Mouse (Mus musculus): ENCODE data around the gene Smim24.

Gene Smim24

DNA sequence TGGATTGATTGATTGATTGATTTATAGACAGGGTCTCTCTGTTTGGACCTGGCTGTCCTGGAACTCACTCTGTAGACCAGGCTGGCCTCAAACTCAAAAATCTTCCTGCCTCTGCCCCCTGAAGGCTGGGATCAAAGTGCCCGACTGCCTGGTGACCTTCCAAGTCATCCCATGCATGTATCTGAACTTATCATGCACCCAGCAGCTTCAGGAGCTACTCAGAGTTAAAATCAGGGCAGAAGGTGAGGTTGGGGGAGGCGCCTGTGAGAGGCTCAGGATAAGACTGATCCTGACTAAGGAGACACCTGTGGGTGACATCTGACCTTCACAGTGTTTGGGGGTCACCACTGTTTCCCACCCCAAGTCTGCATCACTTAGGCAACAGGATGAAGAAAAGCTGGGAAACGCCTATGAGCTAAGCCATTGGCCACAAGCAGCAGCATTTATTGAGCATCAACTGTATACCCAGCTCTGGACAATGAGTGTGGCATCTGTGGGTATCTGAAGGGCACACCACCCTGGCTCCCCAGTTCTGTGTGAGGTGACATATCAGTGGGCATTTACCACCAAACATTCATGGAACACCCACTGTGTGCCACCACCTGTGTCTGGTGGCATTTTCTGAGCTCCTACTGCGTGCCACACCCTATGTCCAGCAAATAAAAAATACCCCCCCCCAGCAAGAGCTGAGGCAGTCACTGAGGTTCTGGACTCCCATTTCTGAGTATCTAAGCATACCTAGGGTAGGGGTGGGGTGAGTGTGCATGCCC is 30.8 kb downstream of the Smim24 start:
- DNase-seq: peak; percentile 2

DNA sequence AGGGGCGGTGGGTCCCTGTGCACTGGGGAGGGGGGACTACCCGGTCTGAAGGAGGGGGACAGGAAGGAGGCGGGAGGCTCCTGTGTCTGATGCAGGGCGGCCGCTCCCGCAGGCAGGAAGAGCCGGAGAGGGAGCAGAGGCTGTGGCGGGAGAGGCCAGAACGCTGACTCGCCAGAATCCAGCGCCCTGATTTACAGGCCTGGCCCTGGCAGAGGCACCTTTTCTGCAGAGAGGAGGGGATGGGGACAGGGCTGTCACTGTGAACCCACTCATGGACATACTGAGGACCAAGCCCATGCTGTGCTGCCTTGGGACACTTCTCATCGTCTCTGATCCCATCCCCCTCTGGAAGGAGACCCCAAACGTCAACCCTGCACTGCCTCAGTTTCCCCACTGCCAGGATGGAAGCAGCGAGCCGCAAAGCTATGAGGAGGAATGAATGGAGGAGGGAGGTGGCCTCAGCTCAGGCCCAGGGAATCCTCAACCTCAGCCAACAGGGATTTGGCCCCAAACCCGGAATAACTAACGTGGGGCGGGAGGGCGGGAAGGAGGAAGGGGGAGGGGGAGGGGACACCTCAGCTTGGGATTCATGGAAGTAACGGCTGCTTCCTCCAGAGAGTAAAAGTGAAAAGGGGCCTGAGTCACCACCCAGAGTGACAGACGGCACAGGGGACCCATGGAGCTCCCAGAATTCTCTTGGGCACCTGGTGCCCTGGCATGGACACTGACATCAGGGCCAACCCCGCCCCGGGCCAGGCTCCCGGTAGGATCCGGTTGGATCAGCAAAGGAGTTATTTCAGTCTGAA is 31.6 kb downstream of the Smim24 start:
- peak; percentile 84 for DNase-seq

DNA sequence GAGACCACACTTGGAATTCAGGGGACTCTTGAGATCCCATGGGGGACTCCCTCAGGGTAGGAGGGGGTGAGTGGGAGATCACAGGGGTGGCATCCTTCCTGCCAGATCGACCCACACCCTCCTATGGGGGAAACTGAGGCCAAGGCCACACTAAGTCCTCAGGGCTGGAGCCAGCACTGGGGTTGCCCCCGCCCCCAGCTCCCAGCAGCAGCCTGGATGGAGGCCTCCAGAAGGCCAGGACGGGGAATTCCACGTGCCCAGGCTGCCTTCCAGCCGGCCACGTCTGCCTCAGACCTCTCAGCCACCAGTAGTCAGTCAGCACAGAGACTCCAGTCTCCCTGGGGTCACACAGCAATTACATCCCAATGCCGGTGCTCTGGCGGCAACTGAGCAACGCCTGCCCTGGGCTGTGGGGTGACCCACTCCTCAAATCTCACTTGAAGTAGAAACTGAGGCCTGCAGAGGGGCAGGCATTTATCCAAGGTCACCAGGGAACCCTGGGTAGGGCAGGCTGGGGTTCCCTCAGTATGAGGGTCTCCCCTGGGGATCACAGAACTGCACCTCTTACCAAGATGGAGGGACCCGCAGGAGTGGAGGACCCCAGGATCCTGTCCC is 32.5 kb downstream of the Smim24 start:
- peak; percentile 68 for DNase-seq

DNA sequence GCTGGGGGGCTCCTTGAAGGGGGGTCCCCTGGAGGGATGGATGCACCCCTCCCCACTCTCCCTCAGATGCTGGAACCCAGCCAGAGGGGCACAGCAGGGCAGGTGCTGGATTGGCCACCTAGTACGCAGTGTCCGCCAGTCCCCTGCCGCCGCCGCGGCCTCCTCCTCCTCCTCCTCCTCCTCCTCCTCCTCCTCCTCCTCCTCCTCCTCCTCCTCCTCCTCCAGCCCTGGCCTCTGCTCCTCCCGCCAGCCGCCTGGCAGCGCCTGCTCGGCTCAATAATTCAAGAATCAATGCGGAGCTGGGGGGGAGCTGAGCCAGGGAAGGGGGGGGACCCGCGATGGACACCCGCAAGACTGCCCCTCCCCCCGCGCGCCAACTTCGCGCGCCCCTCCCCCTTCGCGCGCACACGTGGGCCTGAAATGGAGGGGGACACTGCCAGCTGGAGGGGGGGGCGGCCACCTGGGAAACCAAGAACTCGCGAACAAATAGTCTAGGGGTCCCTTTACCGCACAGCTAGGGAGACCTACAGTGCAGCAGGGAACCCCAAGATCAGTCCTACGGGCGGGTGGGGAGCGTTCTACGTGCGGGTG is 33.3 kb downstream of the Smim24 start:
- DNase-seq: peak; percentile 43

DNA sequence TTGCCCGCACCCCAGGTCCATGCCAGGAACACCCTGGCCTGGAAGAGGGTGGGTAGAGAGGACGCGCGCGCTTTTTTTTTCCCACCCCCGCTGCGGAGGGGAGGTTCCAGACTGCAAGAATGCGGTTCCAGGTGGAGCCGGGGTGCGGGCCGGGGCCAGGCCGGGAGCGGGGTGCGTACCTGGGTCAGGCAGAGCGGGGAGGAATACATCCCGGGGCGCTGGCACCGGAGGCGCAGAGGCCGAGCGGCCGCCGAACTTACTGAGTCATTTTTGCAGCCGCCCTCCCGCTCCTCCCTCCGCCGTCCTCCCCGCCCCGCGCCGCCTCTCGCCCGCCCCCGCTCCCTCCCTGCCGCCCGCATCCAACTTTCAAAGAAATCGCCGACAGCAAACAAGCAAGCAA is 34.0 kb downstream of the Smim24 start:
- DNase-seq: peak; percentile 82

DNA sequence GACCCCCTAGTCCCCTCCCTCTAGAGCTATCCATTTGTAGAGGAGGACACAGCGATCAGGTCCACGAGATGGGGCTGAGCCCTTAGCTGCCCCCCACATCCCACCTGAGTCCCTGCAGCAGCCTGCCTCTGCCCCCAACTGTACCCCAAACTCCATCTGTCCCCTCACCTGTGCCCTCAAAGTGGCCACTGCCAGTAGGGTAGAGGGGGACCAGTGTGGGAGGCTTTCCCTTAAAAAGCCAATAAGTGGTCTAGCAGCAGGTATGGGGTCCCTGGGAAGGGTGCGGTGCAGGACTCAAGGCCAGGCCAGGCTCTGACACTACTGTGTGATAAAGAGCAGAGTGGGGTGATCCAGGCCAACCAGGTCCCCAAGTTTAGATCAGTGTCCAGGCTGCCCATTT is 34.5 kb downstream of the Smim24 start:
- no peak for DNase-seq

DNA sequence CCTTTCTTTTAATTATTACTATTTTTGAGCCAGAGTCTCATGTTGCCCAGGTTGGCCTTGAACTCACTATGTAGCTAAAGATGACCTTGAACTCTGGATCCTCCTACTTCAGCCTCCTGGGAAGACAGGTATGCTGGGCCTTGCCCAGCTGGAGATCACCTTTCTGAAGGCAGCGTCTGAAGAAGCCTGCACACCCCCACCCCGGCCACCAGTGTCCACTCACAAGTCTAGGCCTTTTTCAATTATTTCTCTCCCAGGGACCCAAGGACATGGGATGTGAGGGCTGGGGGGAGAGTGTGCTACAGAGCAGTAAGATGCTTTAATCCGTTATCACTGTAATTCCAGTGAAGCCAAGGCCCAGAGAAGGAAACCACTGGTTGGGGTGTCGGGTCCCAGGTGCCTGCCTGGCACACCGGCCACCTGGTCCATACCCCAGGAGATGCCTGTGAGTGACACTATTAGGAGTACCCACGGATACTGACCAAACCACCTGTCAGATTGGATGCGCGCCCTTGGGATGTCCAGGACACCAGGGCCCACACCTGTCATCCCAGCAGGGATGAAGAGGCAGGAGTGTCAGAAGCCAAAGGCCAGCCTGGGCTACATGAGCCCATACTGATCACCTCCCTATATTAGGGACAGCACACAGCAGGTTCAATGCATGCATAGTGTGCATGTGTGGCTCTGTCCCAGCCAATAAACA is 35.1 kb downstream of the Smim24 start:
- DNase-seq: peak; percentile 5

DNA sequence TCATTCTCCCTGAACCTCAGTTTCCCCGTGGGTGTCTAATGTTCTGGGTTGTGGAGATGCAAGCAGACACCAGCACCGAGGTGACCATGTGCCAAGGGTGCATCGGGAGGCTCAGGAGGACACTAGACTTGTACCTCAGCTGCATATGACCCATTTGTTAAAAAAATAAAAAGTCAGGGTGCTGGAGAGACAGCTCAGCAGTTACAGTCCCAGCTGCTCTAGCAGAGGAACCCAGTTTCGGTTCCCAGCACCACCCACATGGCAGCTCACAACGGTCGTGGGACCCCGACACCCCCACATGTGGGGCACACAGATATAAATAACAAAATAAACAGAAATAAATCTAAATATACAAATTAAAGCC is 35.6 kb downstream of the Smim24 start:
- DNase-seq: no peak

DNA sequence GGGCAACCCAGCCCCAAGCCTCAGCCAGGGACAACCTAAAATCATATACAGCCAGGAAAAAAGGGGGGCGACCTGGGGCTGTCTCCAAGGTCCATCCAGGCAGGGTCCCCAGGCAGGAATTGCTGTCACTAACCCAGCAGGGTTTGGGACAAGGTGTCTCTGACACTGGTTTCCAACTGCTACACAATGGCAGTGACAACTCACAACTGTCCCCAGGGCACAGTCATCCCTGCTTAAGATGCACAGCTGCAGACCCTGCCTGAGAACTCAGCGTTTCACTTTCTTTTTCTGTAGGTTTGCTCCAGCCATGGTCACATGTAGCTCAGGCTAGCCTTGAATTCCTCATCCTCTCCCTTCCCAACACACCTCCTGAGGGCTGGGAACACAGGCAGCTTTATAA is 36.2 kb downstream of the Smim24 start:
- no peak for DNase-seq

DNA sequence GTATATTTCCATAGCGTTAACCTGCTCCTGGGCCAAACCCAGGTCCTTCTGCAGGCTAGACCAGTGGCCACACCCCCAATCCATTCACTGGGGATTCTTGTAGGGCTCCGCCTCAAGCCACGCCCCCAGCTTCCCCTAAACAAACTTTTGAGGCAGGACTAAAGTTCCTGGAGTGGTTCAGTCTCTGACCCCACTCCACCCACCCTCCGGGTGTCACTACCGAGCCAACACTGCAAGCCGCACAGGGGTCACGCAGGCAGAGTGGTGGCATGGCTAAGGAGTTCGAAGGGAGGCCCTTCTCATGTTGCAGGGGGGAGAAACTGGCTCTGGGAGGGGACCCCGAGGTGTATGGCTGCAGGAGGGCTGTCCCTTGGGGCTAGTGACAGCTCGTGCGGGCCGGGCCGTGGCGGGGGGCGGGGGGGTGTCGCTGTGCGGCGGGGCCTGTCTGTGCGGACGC is 36.8 kb downstream of the Smim24 start:
- peak; percentile 95 for DNase-seq

DNA sequence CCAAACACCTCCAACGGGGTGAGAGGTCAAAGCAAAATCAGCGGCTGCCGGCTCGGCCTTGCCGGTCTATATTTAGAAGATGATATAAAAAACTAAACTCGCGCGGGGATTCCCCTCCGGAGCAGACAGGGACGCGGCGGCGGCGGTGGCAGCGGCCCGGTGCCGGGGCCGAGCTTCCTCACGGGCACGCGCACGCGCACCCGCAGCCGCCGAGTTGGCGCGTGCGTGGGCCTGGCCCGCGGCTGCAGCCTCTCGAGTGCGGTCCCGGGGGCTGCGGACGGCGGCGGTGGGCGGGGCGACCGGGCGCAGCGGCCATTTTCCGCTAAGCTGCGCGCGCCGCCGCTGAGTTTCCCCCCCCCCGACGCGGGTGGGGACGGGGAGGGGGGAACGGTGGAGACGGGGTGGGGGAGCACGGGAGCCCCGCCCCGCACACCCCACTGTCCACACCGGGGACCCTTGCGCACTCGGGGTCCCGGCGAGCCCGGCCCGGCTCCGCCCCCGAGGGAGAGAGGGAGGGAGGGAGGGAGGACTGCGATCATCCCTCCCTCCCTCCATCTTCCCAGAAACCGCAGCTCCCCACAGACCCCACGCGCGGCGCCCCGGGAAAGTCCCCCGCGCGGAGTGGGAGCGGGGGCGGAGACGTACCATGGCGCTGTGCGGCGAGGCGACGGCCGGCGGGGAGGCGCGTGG is 37.4 kb downstream of the Smim24 start:
- peak; percentile 87 for DNase-seq

DNA sequence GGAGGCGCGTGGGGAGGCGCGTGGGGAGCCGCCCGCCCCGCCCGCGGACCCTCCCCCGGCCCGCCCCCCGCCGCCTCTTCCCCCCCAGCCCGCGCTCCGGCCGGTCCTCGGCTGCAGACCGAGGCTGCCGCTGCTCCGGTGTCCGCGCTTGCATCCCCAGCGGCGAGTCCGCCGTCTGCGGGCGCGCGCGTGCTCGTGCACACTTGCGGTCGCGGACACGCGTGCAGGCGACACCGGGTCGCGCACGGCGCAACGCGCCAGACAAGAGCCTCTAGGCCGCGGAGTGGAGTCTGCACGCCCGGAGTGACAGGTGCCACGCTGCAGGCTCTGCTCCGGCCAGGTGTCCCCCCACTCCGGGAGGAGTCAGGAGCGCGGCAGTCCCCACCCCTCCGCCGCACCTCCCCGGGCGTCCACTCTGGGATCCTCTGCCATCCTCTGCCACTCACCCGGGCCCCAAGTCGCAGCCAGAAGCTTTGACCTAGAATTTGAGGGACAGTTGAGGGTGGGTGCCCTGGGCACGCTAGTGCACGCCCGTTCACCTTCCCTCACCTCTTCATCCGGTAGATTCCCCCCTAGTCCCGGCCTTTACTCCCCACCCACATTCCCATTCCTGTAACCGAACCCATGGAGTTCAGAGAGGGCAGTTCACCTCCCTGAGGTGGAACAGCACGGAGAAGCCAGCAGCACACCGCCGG is 38.1 kb downstream of the Smim24 start:
- peak; percentile 79 for DNase-seq

DNA sequence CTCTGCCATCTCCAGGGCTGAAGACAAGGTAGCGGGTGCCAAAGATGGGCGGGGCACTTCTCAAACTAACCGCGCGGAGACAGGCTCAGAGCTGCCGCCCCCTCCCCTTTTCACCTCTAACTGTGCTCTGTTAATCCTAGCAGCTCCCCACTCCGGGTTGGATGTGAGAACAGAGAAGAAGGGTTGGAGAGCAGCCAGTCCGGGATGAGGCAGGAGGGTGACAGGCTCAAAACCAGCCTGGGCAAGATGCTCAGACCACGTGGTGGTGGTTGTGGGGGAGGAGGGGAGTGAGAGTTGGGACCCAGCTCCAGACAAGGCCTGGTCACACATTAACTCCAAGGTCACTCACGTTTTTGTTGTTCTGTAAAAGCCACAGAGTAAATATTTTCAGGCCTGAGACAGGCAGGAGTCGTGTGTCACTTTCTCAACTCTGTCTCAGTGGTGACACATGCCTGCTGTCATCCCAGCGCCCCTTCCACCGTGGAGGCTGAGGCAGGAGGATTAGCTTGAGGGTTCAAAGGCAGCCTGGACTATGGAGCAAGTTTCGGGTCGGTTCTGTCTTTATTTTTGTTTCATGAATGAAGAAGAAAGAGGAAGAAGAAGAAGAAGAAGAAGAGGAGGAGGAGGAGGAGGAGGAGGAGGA is 38.8 kb downstream of the Smim24 start:
- DNase-seq: peak; percentile 87

DNA sequence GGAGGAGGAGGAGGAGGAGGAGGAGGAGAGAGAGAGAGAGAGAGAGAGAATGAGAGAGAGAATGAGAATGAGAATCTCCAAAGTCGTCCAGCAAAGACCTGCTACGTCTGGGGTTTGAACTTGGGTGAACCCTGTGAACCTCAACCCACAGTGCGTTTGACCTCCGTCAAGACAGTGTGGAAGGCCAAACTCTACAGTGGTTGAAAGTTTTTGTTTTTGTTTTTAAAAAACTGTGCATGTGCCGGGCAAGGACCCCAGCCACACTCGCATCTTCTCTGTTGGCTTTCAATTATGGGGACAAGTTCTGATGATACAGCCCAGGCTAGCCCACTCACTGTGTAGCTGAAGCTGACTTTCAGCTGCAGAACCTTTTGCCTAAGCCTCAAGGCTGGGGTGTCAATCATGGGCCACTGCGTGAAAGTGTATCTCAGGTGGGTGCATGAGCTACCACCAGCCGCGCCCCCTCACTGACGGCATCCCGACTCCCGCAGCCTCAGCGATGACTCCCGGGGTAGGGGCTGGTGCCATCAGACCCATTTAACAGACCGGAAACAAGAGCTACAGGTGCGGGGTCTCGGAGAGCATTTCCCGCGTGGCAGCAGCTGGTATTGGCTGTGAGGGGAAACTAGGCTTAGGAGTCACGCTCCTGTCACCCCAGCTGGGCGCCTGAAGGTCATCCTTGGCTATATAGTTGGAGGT is 39.5 kb downstream of the Smim24 start:
- DNase-seq: peak; percentile 40

DNA sequence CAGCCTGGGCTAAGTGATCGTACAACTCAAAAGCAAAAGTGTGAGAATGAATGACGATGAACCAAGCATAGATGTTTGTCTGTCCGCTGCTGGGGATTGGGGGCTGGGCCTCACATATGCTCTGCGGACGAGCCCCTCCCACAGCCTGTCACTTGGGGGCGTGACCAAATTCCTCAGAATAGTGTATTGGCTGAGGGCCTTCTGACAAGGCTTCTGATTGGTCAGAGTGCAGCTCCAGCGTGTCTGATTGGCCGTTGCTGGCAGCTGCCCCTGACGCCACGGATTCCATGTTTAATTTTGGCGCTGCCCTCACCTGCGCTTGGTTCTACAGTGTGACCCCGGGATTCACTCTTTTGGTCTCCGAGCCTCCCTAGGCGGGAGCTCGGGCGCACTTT is 40.0 kb downstream of the Smim24 start:
- DNase-seq: peak; percentile 91

DNA sequence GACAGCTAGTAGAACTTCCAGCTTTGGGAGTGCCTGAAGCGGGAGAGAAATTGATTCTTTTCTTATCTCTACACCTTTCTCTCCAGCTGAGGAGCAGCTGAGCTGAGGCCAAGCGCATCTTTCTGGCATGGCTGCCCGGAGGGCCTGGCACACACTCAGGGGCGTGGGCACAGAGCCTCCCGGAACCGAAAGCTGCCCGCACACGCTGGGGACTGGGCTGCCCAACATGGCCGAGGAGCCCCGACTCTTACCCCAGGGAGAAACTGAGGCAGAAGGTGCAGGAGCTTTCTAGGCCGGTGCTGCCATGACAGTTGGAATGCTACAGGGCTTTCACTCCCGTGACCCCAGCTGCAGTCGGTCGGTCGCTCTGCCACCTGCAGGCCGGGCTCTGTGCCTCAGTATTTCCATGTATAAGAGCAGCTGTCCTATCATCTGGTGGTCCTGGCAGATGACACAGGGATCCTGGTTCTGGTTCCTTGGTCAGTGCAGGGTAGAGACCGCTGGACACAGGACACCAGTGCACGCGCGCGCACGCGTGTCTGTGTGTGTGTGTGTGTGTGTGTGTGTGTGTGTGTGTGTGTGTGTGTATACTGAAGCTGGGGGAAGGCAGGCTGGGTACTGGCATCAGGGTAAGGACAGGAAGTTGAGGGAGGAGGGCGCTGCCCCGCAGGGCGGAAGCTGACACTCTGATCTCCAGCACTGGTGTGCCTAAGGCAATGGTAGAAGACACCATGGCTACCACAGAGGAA is 40.9 kb downstream of the Smim24 start:
- DNase-seq: peak; percentile 31

DNA sequence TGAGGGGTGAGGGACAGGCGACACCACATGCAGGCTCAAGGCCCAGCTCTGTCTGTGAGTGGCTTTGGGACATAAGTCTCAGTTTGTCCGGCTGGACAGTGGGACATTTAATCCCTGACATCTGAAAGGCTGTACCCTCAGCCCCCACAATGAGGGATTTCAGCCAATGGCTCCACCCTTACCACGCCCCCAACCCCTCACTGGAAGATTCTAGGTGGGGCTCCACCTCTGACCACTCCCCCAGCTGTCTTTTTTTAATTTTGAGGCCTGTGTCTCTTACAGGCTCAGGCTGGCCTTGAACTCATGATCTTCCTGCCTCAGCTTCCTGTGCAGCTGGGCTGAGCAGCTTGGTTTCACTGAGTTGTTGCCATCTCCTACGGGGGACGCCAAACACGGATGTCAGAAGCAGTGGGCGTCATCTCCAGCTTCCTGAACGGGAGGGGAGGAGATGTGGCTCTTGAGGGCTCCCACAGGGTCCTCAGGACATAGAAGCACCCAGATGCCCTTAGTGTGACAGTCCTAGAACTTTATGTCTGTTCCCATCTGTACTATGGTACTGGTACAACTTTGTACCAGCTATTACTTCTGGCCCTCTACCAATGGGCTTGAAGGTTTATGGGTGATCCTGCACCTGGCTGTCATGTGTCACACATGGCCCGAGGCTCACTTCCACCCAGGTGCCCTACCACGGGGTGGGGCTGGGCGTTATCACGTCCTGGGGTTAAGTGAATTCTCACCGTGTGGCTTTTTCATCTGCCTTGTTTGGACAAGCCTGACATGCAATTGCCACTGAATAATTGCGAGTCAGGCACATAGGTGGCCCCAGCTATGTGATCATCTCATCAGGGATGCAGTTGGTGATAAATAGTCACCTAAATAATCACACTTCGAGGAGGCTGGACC is 41.8 kb downstream of the Smim24 start:
- peak; percentile 21 for DNase-seq

DNA sequence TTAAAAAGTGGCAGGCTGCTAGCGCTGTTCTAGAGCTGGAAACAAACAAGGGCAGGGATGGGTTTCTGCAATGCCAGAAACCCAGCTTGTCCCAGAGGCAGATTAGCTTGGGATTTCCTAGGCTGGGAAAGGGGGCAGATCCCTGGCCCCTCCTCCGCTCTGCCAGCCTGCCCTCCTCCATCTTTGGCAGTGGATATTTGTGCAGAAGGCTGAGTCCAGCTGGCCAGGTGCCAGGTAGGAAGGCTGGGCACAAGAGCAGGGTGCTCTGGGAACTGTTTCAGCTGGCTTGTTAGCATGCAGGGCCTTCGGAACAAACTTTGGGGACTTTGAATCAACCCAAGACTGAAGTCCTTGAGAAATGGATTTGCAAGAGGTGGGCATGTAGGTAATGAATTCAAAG is 42.6 kb downstream of the Smim24 start:
- DNase-seq: peak; percentile 91

Data from kidney, adult 18-20 months (tissue).